Mouse (Mus musculus) forebrain, embryonic 12.5 days (tissue): ENCODE measurements at regions not wholly inside any gene's neighbourhood (a gene's known extent, or its start where the extent isn't known, plus 50 kb on each side); places are given as distances from the start of the nearest gene placed in this dataset.

Experiments used
- ATAC-seq: fragments of 200-750 bp; cut with Nextera tagmentation; 2 replicates; pipeline ENCODE4 v1.8.0; 2017; ENCODE audit warnings: moderate TSS enrichment; ENCODE audit not compliant: low FRiP score
- H3K27ac ChIP-seq: fragments of 300-500 bp; sonication (generic); 2 replicates; pipeline ENCODE4 v1.5.1; 2016; ENCODE audit warnings: mild to moderate bottlenecking
- H3K27me3 ChIP-seq: fragments of 300-500 bp; sonication (generic); 2 replicates; pipeline ENCODE4 v1.6.1; 2016; ENCODE audit warnings: mild to moderate bottlenecking
- H3K36me3 ChIP-seq: fragments of 300-500 bp; sonication (generic); replicated peaks from 2 replicates; pipeline ENCODE4 v1.6.1; 2016; ENCODE audit warnings: mild to moderate bottlenecking
- H3K4me1 ChIP-seq: fragments of 300-500 bp; sonication (generic); 2 replicates; pipeline ENCODE4 v1.6.1; 2016
- H3K4me2 ChIP-seq: fragments of 300-500 bp; sonication (generic); 2 replicates; pipeline ENCODE4 v1.6.1; 2016; ENCODE audit warnings: mild to moderate bottlenecking, moderate library complexity
- H3K4me3 ChIP-seq: fragments of 300-500 bp; sonication (generic); replicated peaks from 2 replicates; pipeline ENCODE4 v1.5.1; 2016; ENCODE audit warnings: mild to moderate bottlenecking
- H3K9ac ChIP-seq: fragments of 300-500 bp; sonication (generic); 2 replicates; pipeline ENCODE4 v1.6.1; 2016; ENCODE audit warnings: mild to moderate bottlenecking
- H3K9me3 ChIP-seq: fragments of 300-500 bp; sonication (generic); 2 replicates; pipeline ENCODE4 v1.6.1; 2016
- WGBS: fragments of 180-500 bp; shearing (Covaris S2); methylation state at CpG from one replicate; pipeline ENCODE4 v1.1.7; 2016; 5-methylcytosine and 5-hydroxymethylcytosine counted together

DNA sequence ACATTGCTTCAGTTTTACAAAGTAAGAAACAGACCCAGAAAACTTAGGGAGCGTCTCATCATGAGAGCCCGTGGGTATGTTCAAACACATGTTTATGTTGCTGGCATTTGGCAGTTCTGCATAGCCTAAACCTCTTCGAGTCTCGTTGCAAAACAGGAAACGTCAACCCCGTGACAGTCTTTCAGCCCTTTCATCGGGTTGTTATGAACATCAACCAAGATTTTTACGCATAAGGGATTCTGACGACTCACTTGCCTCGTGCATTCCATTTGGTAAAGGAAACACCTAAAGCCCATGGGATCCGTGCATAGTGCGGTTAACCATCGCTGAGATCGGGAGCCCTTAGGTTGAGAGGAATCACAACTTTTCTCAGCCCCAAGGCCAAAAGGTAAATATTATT lies 115.7 kb downstream of the Gpam start:
- 90% methylated on average over 14 of the region's 14 CpGs for WGBS
- Histone ChIP-seq H3K4me3 (no peak overlapping the region), H3K4me1 (no peaks in the 10 kb centered on the region), H3K27me3 (no peaks in the 10 kb centered on the region), H3K9me3 (peaks cover 1% of the 10 kb centered on the region; the same call in 1 of the 2 replicates), H3K27ac (no peak overlapping the region), H3K9ac (no peak overlapping the region), H3K36me3 (no peaks in the 10 kb centered on the region), H3K4me2 (no peak overlapping the region)
- no peak for ATAC-seq

GRCm38 (mm10) chr19:55008463-55009146 lies 118.4 kb downstream of the Gpam start:
- no peak overlapping the region for H3K9ac ChIP-seq
- H3K4me2 ChIP-seq: no peak overlapping the region
- H3K4me1 ChIP-seq: no peaks in the 10 kb centered on the region
- H3K9me3 ChIP-seq: peaks cover 5% of the 10 kb centered on the region; the same call in 1 of the 2 replicates
- H3K27me3 ChIP-seq: no peaks in the 10 kb centered on the region
- ATAC-seq: no peak
- WGBS: 90% methylated on average over 3 of the region's 3 CpGs
- no peaks in the 10 kb centered on the region for H3K36me3 ChIP-seq
- H3K4me3 ChIP-seq: no peak overlapping the region
- H3K27ac ChIP-seq: no peak overlapping the region

DNA sequence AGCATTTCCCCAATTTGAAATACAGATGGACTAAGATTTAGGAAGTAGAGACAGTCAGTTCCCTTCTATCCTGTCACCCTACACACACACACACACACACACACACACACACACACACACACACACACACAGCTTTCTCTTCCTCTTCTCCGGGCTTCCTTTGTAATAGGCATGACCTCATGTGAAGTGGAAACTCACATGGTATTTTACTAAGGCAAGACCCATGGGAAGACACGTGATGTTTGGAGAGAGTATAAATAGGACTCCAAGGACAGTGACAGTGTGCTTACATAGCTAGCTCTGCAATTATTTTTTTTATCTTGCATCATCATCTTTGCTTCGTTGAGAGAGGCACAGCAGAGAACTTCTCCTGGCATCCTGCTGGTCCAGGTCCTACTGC lies 137.1 kb downstream of the Gpam start:
- no peak overlapping the region for H3K4me3 ChIP-seq
- no peak overlapping the region for H3K9ac ChIP-seq
- H3K4me1 ChIP-seq: no peaks in the 10 kb centered on the region
- H3K27me3 ChIP-seq: no peaks in the 10 kb centered on the region
- no peaks in the 10 kb centered on the region for H3K9me3 ChIP-seq
- no peak overlapping the region for H3K4me2 ChIP-seq
- no peaks in the 10 kb centered on the region for H3K36me3 ChIP-seq
- 87% methylated on average over 3 of the region's 3 CpGs for WGBS
- no peak for ATAC-seq
- H3K27ac ChIP-seq: no peak overlapping the region

- no peak overlapping the region for H3K27ac ChIP-seq
- H3K27me3 ChIP-seq: no peaks in the 10 kb centered on the region
- H3K4me1 ChIP-seq: no peaks in the 10 kb centered on the region
- ATAC-seq: no peak
- H3K9me3 ChIP-seq: no peaks in the 10 kb centered on the region
- H3K36me3 ChIP-seq: no peaks in the 10 kb centered on the region
- H3K4me3 ChIP-seq: no peak overlapping the region
- 95% methylated on average over 2 of the region's 2 CpGs for WGBS
- no peak overlapping the region for H3K4me2 ChIP-seq
- H3K9ac ChIP-seq: no peak overlapping the region
Measured at GRCm38 (mm10) chr19:54984541-54984940, 142.5 kb downstream of the Gpam start.

- Histone ChIP-seq H3K4me1 (no peaks in the 10 kb centered on the region), H3K9ac (no peak overlapping the region), H3K27ac (no peak overlapping the region), H3K27me3 (no peaks in the 10 kb centered on the region), H3K4me2 (no peak overlapping the region), H3K4me3 (no peak overlapping the region), H3K9me3 (no peaks in the 10 kb centered on the region), H3K36me3 (no peaks in the 10 kb centered on the region)
- ATAC-seq: no peak
- 72% methylated on average over 4 of the region's 4 CpGs for whole genome bisulfite sequencing
Measured at GRCm38 (mm10) chr19:54982801-54983200, 144.2 kb downstream of the Gpam start.

DNA sequence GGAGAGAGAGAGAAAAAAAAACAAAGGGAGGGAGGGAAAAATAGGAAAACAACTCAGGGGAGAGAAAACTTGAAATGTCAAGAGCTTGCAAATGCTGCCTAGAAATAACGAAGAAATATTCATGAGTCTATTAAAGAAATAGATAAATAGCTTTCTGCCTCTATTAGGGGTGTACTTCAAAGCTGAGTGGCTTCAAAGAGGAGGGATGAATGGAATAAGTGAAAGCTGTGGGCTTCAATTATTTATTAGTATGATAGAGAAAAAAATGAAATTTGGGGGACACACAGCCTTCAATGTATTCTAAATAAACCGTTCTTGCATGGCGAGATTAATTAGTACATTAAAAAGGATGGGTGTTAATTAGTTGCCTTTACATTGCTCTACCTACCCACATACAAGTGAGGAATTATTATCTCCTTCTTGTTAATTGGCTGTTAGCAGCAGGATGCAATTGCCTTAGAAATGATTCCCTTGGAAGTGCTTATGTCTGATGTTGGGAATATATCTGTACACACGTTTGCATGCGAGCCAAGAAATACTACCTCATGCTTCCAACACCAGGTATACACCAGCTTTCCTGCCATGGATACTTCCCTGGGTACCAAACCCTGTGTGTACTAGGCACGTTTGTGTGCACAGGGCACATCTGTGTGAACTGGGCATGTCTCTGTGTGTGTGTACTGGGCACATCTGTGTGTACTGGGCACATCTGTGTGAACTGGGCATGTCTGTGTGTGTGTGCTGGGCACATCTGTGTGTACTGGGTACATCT lies 155.4 kb downstream of the Gpam start:
- no peak for ATAC-seq
- no peaks in the 10 kb centered on the region for H3K36me3 ChIP-seq
- no peak overlapping the region for H3K4me3 ChIP-seq
- H3K9me3 ChIP-seq: no peaks in the 10 kb centered on the region
- H3K4me2 ChIP-seq: no peak overlapping the region
- no peak overlapping the region for H3K27ac ChIP-seq
- H3K4me1 ChIP-seq: no peaks in the 10 kb centered on the region
- WGBS: 59% methylated on average over 6 of the region's 6 CpGs
- no peaks in the 10 kb centered on the region for H3K27me3 ChIP-seq
- no peak overlapping the region for H3K9ac ChIP-seq

- WGBS: 89% methylated on average over 5 of the region's 5 CpGs
- Histone ChIP-seq H3K4me3 (no peak overlapping the region), H3K36me3 (no peaks in the 10 kb centered on the region), H3K9me3 (0 out of 2 replicates have a peak, but pooled peaks cover 3% of the 10 kb centered on the region), H3K27me3 (no peaks in the 10 kb centered on the region), H3K4me1 (no peaks in the 10 kb centered on the region), H3K27ac (no peak overlapping the region), H3K9ac (no peak overlapping the region), H3K4me2 (no peak overlapping the region)
- ATAC-seq: no peak
Measured at GRCm38 (mm10) chr19:54958328-54958727, 168.7 kb downstream of the Gpam start.

GRCm38 (mm10) chr19:54955096-54955495 lies 171.9 kb downstream of the Gpam start:
- H3K27me3 ChIP-seq: no peaks in the 10 kb centered on the region
- no peak for ATAC-seq
- WGBS: 50% methylated on average over 2 of the region's 2 CpGs
- no peak overlapping the region for H3K4me3 ChIP-seq
- no peak overlapping the region for H3K4me2 ChIP-seq
- no peaks in the 10 kb centered on the region for H3K4me1 ChIP-seq
- no peaks in the 10 kb centered on the region for H3K36me3 ChIP-seq
- H3K9ac ChIP-seq: no peak overlapping the region
- H3K9me3 ChIP-seq: 0 out of 2 replicates have a peak, but pooled peaks cover 3% of the 10 kb centered on the region
- no peak overlapping the region for H3K27ac ChIP-seq

DNA sequence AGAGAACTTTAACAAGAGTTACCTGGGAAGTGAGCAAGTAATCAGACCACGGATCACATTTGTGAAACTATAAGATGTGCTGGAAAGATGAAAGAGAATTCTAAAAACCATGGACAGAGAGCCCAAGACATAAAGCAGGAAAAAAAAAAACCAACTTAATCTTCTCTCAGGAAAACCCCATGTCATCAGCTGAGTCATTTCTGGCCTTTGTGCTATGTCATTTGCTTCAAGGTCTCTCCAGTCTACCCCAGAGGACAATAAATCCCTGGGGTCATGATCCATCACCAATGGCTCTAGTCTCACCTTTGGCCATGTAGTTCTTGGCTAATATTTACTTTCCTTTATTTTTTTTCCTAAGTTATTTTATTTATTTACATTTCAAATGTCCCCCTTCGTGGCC lies 174.5 kb downstream of the Gpam start:
- ATAC-seq: no peak
- Histone ChIP-seq H3K4me1 (peaks cover 8% of the 10 kb centered on the region), H3K36me3 (no peaks in the 10 kb centered on the region), H3K9ac (no peak overlapping the region), H3K4me2 (no peak overlapping the region), H3K9me3 (0 out of 2 replicates have a peak, but pooled peaks cover 3% of the 10 kb centered on the region), H3K27me3 (no peaks in the 10 kb centered on the region), H3K4me3 (no peak overlapping the region), H3K27ac (no peak overlapping the region)
- 75% methylated on average over 2 of the region's 2 CpGs for WGBS

DNA sequence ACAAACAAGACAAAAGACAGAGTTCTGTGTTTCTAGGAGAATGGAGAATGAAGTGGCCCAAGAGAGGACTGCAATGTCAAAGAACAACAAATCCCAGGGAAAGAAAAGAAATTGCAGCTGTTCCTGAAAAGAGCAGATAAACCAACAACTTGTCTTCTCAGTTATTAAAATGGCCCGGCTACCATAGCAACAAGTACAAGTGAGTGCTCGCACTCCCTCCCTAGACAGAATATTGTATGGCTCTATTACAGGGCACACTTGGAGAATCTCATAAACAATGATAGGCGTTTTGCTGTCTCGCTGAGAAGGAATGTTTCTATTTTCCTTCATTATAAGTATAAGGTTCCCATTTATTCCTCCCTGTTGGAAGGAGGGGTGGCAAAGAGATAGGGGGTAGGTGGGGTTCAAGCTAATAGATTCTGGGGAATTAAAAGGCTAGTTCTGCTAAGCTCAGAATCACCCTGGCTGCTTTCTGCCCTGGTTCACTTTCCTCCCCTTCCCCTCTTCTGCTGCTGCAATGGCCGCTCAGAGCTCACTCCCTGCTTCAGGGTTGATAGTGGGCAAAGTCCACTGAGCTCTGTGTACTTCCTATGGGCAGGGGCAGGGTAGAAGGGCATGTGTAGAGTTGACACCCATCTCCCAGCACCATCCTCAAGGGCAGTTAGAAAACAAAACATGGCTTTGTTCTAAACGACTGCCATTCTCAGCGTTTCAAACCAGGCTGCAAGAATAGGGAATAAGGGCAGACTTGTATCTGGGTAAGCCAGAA lies 178.5 kb downstream of the Gpam start:
- WGBS: 56% methylated on average over 7 of the region's 7 CpGs
- Histone ChIP-seq H3K27me3 (no peaks in the 10 kb centered on the region), H3K36me3 (no peaks in the 10 kb centered on the region), H3K4me2 (no peak overlapping the region), H3K27ac (no peak overlapping the region), H3K4me1 (peaks cover 8% of the 10 kb centered on the region), H3K9me3 (no peaks in the 10 kb centered on the region), H3K9ac (no peak overlapping the region), H3K4me3 (no peak overlapping the region)
- no peak for ATAC-seq

DNA sequence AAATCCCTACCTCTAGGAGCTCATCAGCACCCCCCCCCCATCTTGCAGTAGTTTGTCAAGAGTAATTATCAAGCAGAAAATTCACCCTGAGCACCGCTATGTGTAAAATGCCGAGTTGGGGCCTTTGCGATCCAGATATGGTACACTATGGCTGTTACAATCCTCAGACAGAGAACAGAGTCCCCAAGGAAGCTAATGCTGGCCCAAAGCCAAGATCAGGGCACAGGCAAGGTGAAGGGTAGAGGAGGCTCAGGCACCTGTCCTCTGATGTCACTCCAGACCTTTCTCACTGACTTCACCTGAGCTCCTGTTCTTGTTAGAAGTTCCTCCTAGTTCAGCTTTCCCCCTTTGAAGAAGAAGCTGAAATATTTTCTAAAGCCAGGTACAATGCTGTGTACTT lies 179.5 kb downstream of the Gpam start:
- no peak overlapping the region for H3K4me2 ChIP-seq
- no peaks in the 10 kb centered on the region for H3K36me3 ChIP-seq
- no peak overlapping the region for H3K27ac ChIP-seq
- H3K4me1 ChIP-seq: peaks cover 8% of the 10 kb centered on the region
- 96% methylated on average over 3 of the region's 3 CpGs for WGBS
- no peaks in the 10 kb centered on the region for H3K9me3 ChIP-seq
- no peak overlapping the region for H3K9ac ChIP-seq
- no peak for ATAC-seq
- no peak overlapping the region for H3K4me3 ChIP-seq
- H3K27me3 ChIP-seq: no peaks in the 10 kb centered on the region

DNA sequence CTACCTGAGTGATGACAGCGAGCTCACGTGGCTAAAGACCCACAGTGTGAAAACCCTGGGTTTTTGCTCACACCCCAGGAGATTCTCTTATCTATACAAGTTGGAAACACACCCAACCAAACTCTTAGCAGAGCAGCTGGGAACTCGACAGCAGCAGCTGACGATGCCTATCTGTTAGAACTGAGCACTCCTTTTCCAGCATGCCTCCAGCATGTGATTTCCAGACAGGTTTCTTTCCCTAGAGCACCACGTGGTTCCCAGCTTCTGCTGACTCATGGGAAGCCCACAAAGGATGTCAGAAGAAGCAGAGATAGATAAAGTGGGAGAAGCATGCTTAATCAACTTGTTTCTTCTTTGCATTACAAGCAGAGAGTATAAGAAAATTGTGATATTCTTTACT lies 194.5 kb downstream of the Gpam start:
- WGBS: 79% methylated on average over 5 of the region's 5 CpGs
- no peak overlapping the region for H3K9ac ChIP-seq
- ATAC-seq: no peak

More for the DNA sequence above, 194.5 kb downstream of the Gpam start:
- Histone ChIP-seq H3K4me3 (no peak overlapping the region), H3K9me3 (no peaks in the 10 kb centered on the region), H3K4me1 (no peaks in the 10 kb centered on the region), H3K27ac (no peak overlapping the region), H3K4me2 (no peak overlapping the region), H3K36me3 (no peaks in the 10 kb centered on the region), H3K27me3 (no peaks in the 10 kb centered on the region)
